10 mouse cellular contexts compared by ENCODE assay signal in the genomic region with DNA sequence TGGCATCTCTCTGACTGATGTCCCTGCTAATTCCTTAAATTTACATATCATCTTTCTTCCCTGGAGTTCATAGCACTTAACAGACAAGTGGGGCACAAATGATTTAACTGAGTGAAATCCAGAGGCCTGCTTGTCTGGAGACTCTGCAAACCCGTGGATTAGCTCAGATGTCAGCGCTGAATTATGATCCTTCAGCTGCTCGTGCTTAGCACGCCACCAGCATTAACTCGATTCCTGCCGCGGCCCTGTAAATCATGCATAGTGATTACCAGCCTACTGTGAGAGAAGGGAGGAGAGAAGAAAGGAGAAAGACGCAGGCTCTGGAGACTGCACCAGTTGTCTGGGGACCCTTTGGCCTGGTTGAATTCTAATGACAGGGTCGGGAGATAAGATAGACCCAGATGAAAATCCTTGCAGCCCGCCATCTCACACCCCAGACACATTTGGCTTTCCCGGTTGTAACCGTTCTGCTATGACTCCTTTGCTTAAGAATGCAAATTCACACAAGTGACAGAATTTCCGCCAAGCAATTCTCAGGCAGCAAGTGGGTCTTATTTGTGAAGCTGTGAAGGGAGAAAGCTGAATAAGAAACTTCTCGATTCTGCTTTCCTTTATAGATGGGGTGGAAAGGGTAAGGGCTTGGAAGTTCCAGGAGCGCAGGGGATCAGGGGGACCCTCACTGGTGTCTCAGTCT.
DNase-seq lines count a peak whose midpoint lies in the region; ATAC-seq and TF ChIP-seq lines count a peak whose summit lies in the region.
"Had no signal": no experiment of that assay in that cellular context is flagged by ENCODE, and none has a peak within 500 bp of the region (broad histone marks: within the 10 kb centered on the region; RNA-seq: fewer than 3 reads in every experiment).

No protein-coding gene starts in this region.

- no peak for TF ChIP-seq CTCF in C2C12 (IDR thresholded peaks at IDR 0.05; ENCODE audit: control insufficient read depth, insufficient read depth, insufficient read length)

- no peak overlapping the region for H3K4me2 ChIP-seq in forebrain, embryonic 16.5 days (ENCODE audit: low read length)

- peak overlapping the region; percentile 31 for H3K27ac ChIP-seq in forebrain, embryonic 16.5 days (ENCODE audit: low read length)
- H3K27ac ChIP-seq: liver, embryonic 14.5 days had no signal

- H3K9ac ChIP-seq in forebrain, embryonic 16.5 days (replicated peaks; ENCODE audit: low read depth, low read length) = 0 out of 2 replicates have a peak overlapping the region, but pooled peaks have one; percentile 20
- H3K9ac ChIP-seq: liver, embryonic 14.5 days had no signal

- no peaks in the 10 kb centered on the region for H3K79me3 ChIP-seq in C2C12 (ENCODE audit: low read depth)

- DNase-seq in adrenal gland, postnatal 14 days = peak; percentile 10
- no peak for DNase-seq in adrenal gland, adult 18-20 months (ENCODE audit: low spot score in 2 of 2)
- DNase-seq in mesoderm, embryonic 11.5 days (ENCODE audit: low read depth, low spot score) = peak; percentile 89
- no peak for DNase-seq in natural killer cell, adult 2 months (ENCODE audit: low spot score in 2 of 2)
- DNase-seq in gastrocnemius, adult 8-10 months (ENCODE audit: low spot score in 2 of 2) = no peak
- no peak for DNase-seq in cerebellum, postnatal 14 days
- DNase-seq: kidney, postnatal 14 days had no signal

- ATAC-seq in forebrain, embryonic 16.5 days = no peak

- no peak overlapping the region for H3K4me3 ChIP-seq in C2C12 (ENCODE audit: insufficient read depth, poor library complexity, severe bottlenecking)
- H3K4me3 ChIP-seq in forebrain, embryonic 16.5 days (replicated peaks; ENCODE audit: low read length) = no peak overlapping the region

- 21% methylated on average over 15 of the region's 15 CpGs for WGBS in forebrain, embryonic 16.5 days

- H3K27me3 ChIP-seq in C2C12 (ENCODE audit: control insufficient read depth, insufficient read depth, insufficient read length) = no peaks in the 10 kb centered on the region
- no peaks in the 10 kb centered on the region for H3K27me3 ChIP-seq in forebrain, embryonic 16.5 days (replicated peaks; ENCODE audit: control insufficient read depth, insufficient read depth, low read length)

- H3K36me3 ChIP-seq in C2C12 (ENCODE audit: control insufficient read depth, insufficient read depth) = peaks cover 45% of the 10 kb centered on the region
- no peaks in the 10 kb centered on the region for H3K36me3 ChIP-seq in forebrain, embryonic 16.5 days (ENCODE audit: control insufficient read depth, insufficient read depth)

- H3K79me2 ChIP-seq in C2C12 (ENCODE audit: control insufficient read depth, insufficient read depth) = no peaks in the 10 kb centered on the region

- peaks cover 24% of the 10 kb centered on the region for H3K4me1 ChIP-seq in forebrain, embryonic 16.5 days (replicated peaks; ENCODE audit: control insufficient read depth, insufficient read depth, low read length)

- H3ac ChIP-seq in C2C12 (ENCODE audit: control insufficient read depth, insufficient read length, low read depth) = no peak overlapping the region

- H3K9me3 ChIP-seq in forebrain, embryonic 16.5 days (ENCODE audit: control insufficient read depth, low read length) = no peaks in the 10 kb centered on the region

TF ChIP-seq in C2C12, 6 proteins besides CTCF, POLR2A, EP300 and RAD21:
- TF ChIP-seq MYOD1 (IDR thresholded peaks at IDR 0.05; ENCODE audit: control insufficient read depth, insufficient read length, low read depth) = peak; percentile 72
- no peak for TF ChIP-seq MYOG (IDR thresholded peaks at IDR 0.05; ENCODE audit: control insufficient read depth, extremely low read depth, insufficient read length)

Comparison
In these comparisons a context has a peak if more than half of its experiments do, and no peak if none do; other contexts are left out.
1. DNase-seq: peak in adrenal gland, postnatal 14 days (single experiment) and mesoderm, embryonic 11.5 days (single experiment); none in adrenal gland, adult 18-20 months (0 of 2), natural killer cell, adult 2 months (0 of 2), gastrocnemius, adult 8-10 months (0 of 2) and cerebellum, postnatal 14 days (0 of 2).